Mouse (Mus musculus) cortical plate, adult 2 months (tissue): Measurements from ENCODE around the gene Vill. TPM values are rescaled to one million over a fixed set of nuclear protein-coding genes. Genes with fewer than 3 reads are reported as not detected.

Experiments
- H3K27ac ChIP-seq: fragments of 200-500 bp; 2 replicates; pipeline ENCODE4 v1.5.1; 2012; ENCODE audit warnings: low read length, control low read depth, inconsistent platforms; ENCODE audit not compliant: insufficient read depth
- H3K4me1 ChIP-seq: fragments of 200-500 bp; 2 replicates; pipeline ENCODE4 v1.6.1; 2011; ENCODE audit warnings: low read length; ENCODE audit not compliant: control insufficient read depth, insufficient read depth
- H3K4me3 ChIP-seq: fragments of 200-500 bp; 2 replicates; pipeline ENCODE4 v1.5.1; 2011; ENCODE audit warnings: mild to moderate bottlenecking, low read length, control low read depth; ENCODE audit not compliant: insufficient read depth
- CTCF ChIP-seq: fragments of 200-500 bp; IDR thresholded peaks from 2 replicates; pipeline ENCODE4 v1.5.1; 2011; ENCODE audit warnings: mild to moderate bottlenecking, control low read depth, low read length; ENCODE audit not compliant: insufficient read depth; ENCODE audit errors: extremely low read depth
- POLR2A ChIP-seq: fragments of 200-500 bp; IDR thresholded peaks from 2 replicates; pipeline ENCODE4 v1.6.1; 2011; ENCODE audit warnings: mild to moderate bottlenecking, low read length, control low read depth; ENCODE audit not compliant: insufficient read depth; ENCODE audit errors: extremely low read depth
- polyA plus RNA-seq: library from polyadenylated mRNA; depleted of rRNA; stranded (reverse); fragments of >200 nt; gene quantifications from 2 replicates; pipeline ENCODE4 v1.2.3, GENCODE M21; 2012; rRNA removed

The Vill gene
- polyA plus RNA-seq, 1 experiment = 19.4 TPM

DNA sequence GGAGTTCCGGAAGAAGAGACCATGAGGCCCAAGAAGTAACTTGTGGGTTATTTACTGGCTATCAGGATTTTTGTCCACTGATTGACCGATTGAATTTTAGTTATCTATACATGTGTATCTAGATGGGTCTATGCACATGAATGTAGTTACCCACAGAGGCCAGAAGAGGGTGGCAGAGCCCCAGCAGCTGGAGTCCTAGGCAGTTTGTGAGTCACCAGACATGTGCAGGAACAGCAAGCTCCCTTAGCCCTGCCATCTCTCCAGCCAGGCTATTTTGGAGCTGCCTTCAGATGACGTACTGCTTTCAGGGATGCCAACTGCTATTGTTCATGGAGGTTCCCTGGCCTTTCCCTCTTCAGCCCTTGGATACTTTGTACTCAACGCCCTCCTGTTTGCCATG lies 55.0 kb downstream of the Vill start:
- peak; percentile 45 for TF ChIP-seq CTCF
- no peak for TF ChIP-seq POLR2A
- Histone ChIP-seq H3K4me3 (no peak overlapping the region), H3K4me1 (peaks cover 2% of the 10 kb centered on the region; the same call in 1 of the 2 replicates), H3K27ac (no peak overlapping the region)

DNA sequence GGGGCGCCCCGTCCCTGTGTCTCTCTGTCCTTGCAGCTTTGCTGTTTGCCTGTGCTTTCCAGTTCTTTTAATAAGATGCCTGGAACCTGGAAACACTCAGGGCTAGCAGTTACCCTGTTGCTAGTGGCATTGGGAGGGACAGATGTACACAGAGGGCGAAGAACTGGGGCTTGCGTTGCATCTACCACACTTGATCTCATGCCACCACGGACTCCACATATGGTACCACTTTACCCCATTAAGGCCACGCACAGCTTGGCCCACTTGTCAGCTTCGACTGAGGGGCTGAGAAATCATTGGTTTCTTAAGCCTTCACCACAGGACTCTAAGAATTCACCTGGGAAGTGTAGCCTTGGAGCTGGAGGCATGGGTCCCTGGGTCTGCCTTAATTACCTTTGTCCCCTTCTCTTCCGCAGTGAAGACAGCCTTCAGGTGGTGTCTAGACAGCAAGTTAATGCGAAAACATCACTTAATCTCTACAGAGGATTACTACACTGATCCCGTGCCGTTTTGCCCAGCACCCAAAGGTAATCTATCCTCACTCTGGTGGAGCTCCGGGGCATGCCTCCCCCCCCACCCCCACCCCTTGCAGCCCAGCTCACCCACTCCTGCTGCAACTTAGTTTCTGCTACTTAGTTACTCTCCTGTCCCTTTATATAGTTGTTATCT lies 57.2 kb downstream of the Vill start:
- TF ChIP-seq POLR2A (no peak), CTCF (no peak)
- H3K4me3 ChIP-seq = no peak overlapping the region
- no peak overlapping the region for H3K27ac ChIP-seq
- no peaks in the 10 kb centered on the region for H3K4me1 ChIP-seq

DNA sequence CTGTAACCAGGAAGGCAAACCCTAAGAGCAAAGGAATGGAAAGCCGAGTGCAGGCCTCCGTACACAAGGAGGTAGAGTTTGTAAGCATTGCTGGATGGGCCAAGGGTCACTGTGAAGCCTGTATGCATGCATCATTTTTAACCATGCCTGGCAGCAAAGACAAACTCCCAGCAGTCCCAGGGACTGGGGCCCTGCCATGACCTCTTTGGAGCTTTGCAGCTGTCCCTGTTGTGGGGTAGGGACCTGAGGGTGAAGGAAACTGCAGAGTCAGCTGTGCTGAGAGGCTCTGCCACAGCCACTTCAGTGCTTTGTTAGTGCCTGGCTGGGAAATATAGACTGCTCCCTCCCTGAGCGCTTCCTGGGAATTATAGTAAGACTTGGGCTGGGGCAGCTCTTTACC lies 58.1 kb downstream of the Vill start:
- Histone ChIP-seq H3K4me1 (no peaks in the 10 kb centered on the region), H3K4me3 (no peak overlapping the region), H3K27ac (no peak overlapping the region)
- TF ChIP-seq CTCF (no peak), POLR2A (no peak)

DNA sequence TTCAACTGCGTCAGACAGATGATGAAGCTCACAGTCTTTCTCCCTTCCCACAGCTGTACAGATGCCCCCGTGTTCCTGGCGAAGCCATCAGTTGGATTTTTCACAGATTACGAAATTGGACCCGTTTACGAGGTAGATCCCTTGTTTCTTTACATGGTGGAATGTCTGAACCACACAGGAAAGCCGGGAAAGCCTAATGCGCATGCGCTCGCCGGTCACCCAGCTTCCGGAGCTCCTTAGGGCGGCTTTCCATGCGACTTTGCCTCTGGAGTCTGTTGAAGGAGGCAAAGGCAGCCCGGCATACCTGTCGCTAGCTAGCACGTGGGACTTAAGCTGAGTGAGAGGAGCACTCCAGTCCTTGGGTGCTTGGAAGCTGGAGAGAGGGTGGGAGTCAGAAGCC lies 62.3 kb downstream of the Vill start:
- TF ChIP-seq POLR2A (no peak), CTCF (no peak)
- no peak overlapping the region for H3K27ac ChIP-seq
- no peak overlapping the region for H3K4me3 ChIP-seq
- no peaks in the 10 kb centered on the region for H3K4me1 ChIP-seq

DNA sequence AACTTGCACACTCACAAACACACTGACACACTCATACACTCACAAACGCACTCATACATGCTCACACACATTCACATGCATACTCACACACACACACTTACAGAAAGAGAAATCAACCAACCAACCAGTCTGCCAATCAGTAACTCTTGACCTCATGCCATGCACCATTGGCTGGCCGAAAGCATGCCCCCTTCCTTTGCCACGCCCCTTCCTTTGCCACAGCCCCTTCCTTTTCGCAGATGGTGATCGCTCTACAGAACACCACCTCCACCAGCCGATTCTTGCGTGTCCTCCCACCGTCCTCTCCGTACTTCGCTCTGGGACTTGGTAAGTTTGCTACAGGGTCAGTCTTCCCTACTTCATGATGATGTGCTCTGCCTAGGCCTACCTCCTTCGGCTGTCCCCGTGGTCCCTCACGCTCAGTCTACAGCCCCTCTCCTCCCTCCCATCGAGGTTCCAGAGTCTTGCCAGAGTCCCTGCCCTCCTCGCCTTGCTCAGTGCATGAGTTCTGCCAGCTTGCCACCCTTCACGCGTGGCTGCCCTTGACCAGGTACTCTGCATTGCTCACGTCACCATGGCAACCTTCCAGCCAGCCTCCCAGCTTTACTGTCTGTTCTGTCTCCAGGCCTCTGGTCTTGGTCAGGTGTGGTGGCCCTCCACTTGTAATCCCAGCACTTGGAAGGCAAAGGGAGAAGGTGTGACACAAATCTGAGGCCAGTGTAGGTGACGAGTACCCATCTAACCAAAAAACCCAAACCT lies 67.0 kb downstream of the Vill start:
- Histone ChIP-seq H3K4me3 (no peak overlapping the region), H3K27ac (no peak overlapping the region), H3K4me1 (no peaks in the 10 kb centered on the region)
- TF ChIP-seq POLR2A (no peak), CTCF (no peak)

DNA sequence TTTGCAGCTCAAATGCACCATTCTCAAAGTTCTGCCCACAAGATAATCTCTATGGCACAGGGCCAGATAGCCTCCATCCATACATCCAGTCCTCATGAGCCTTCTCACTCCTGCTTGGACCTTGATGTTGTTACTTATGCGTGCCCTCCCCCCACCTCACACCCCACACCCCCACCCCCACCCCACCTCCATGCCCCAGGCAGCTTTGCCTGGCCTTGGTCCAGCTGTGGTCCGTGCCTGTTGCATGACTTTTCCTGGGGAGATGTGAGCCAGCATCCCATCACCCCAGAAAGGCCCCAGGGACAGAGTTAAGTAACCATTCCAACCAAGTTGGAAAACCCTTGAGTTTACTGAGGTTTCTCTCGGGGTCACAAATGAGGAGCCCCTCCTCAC lies 67.6 kb downstream of the Vill start:
- no peak for TF ChIP-seq CTCF
- no peaks in the 10 kb centered on the region for H3K4me1 ChIP-seq
- no peak overlapping the region for H3K4me3 ChIP-seq
- H3K27ac ChIP-seq = no peak overlapping the region

Other genes with a start within 250 kb of the Vill start
- 30.3 and 35.1 TPM in 2 replicates for gene Ctdspl, start 126.3 kb upstream of the Vill start, polyA plus RNA-seq
- gene Plcd1, start 40.7 kb downstream of the Vill start, polyA plus RNA-seq = 21.7 and 24.2 TPM in 2 replicates
- 4.4 and 4.6 TPM in 2 replicates for gene Dlec1, start 49.7 kb downstream of the Vill start, polyA plus RNA-seq
- 1.0 and 1.5 TPM in 2 replicates for gene Acaa1b, start 104.3 kb downstream of the Vill start, polyA plus RNA-seq
- not detected in 2 replicates for gene Gm47289, start 106.4 kb downstream of the Vill start, polyA plus RNA-seq
- not detected in 2 replicates for gene Slc22a13, start 156.3 kb downstream of the Vill start, polyA plus RNA-seq